Mouse (Mus musculus): Measurements from ENCODE around the gene Mxd4. TPM values are rescaled to one million over a fixed set of nuclear protein-coding genes. Genes with fewer than 3 reads are reported as not detected.

The Mxd4 gene
- total RNA-seq, 1 experiment = 14.2 TPM

DNA sequence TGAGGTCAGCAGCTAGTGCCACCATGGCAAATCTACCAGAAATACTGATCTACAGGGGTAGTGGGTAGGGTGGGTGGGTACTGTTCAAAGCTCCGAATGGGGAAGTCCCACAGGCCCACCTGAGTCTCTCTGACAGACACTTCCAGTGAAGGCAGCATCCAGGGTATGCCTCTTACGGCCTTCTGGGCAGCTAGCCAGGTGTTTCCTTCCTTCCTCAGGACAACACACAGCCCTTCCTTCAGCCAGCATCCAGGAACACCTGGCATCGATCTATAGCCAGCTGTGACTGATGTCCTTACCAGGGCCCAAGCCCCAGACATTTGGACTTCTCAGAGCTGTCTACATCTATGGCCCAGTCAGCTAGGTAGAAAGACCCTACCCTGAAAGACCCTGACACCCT is 5.0 kb downstream of the Mxd4 start:
- no peak for DNase-seq (ENCODE audit: low read depth, low spot score)
- no peak overlapping the region for H3K4me3 ChIP-seq (ENCODE audit: insufficient read depth in 1 of 2, low read depth in 1 of 2, low read length in 2 of 2, poor library complexity in 1 of 2, severe bottlenecking in 1 of 2)
- H3K9me3 ChIP-seq (ENCODE audit: control insufficient read depth, insufficient read depth, low read depth, low read length) = no peaks in the 10 kb centered on the region
- no peak overlapping the region for H3K27ac ChIP-seq (ENCODE audit: insufficient read depth, low read depth, low read length, poor library complexity, severe bottlenecking)
- no peaks in the 10 kb centered on the region for H3K36me3 ChIP-seq (ENCODE audit: control insufficient read depth, insufficient read depth, low read length, poor library complexity, severe bottlenecking)
- peaks cover 0 to 3% of the 10 kb centered on the region in 2 experiments; a peak in 1 of 4 replicates for H3K4me1 ChIP-seq (ENCODE audit: control insufficient read depth in 2 of 2, insufficient read depth in 2 of 2, low read length in 2 of 2, poor library complexity in 1 of 2)
- TF ChIP-seq HCFC1 (IDR thresholded peaks at IDR 0.05; ENCODE audit: borderline replicate concordance, insufficient read depth, low read length) = no peak
- TF ChIP-seq ZC3H11A (IDR thresholded peaks at IDR 0.05; ENCODE audit: borderline replicate concordance, low read depth, low read length) = no peak
- TF ChIP-seq ZNF384 (IDR thresholded peaks at IDR 0.05; ENCODE audit: low read depth, low read length) = no peak
- no peak for TF ChIP-seq MAFK (IDR thresholded peaks at IDR 0.05; ENCODE audit: insufficient read depth, low read depth, low read length)
- no peak for TF ChIP-seq CHD2 (IDR thresholded peaks at IDR 0.05; ENCODE audit: low read depth, low read length)
- in situ Hi-C loops (cut with MboI; ENCODE audit: low sequenced_read_pairs in 2 of 2, unreplicated experiment in 2 of 2) = no loop called here
- no peak overlapping the region for H3K9ac ChIP-seq (ENCODE audit: insufficient read depth, low read depth, low read length, poor library complexity, severe bottlenecking)

DNA sequence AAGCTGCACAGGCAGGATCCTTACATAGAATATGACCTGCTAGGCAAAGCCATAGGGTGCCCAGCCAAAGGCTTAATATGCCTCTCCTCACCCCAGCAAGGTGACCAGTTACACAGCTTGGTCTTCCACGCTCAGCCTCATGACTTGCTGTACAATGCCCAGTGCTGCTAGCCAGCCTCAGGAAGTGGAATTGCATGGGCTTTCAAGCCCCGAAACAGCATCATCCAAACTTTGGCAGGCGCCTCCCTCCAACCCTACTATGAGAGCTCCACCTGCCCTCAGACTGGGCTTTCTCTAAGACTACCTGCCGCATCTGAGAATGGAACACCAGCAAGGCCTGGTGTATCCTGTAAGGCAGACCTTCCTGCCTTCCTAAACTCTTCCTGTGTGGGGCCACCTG is 9.7 kb downstream of the Mxd4 start:
- peaks cover 0 to 16% of the 10 kb centered on the region in 2 experiments; a peak in 2 of 4 replicates for H3K4me1 ChIP-seq (ENCODE audit: control insufficient read depth in 2 of 2, insufficient read depth in 2 of 2, low read length in 2 of 2, poor library complexity in 1 of 2)
- TF ChIP-seq MAFK (IDR thresholded peaks at IDR 0.05; ENCODE audit: insufficient read depth, low read depth, low read length) = no peak
- no peak for TF ChIP-seq ZNF384 (IDR thresholded peaks at IDR 0.05; ENCODE audit: low read depth, low read length)
- H3K9ac ChIP-seq (ENCODE audit: insufficient read depth, low read depth, low read length, poor library complexity, severe bottlenecking) = no peak overlapping the region
- in situ Hi-C loops (cut with MboI; ENCODE audit: low sequenced_read_pairs in 2 of 2, unreplicated experiment in 2 of 2) = no loop called here
- DNase-seq (ENCODE audit: low read depth, low spot score) = no peak
- H3K4me3 ChIP-seq (ENCODE audit: insufficient read depth in 1 of 2, low read depth in 1 of 2, low read length in 2 of 2, poor library complexity in 1 of 2, severe bottlenecking in 1 of 2) = no peak overlapping the region
- H3K27ac ChIP-seq (ENCODE audit: insufficient read depth, low read depth, low read length, poor library complexity, severe bottlenecking) = no peak overlapping the region
- H3K9me3 ChIP-seq (ENCODE audit: control insufficient read depth, insufficient read depth, low read depth, low read length) = no peaks in the 10 kb centered on the region
- H3K36me3 ChIP-seq (ENCODE audit: control insufficient read depth, insufficient read depth, low read length, poor library complexity, severe bottlenecking) = no peaks in the 10 kb centered on the region

DNA sequence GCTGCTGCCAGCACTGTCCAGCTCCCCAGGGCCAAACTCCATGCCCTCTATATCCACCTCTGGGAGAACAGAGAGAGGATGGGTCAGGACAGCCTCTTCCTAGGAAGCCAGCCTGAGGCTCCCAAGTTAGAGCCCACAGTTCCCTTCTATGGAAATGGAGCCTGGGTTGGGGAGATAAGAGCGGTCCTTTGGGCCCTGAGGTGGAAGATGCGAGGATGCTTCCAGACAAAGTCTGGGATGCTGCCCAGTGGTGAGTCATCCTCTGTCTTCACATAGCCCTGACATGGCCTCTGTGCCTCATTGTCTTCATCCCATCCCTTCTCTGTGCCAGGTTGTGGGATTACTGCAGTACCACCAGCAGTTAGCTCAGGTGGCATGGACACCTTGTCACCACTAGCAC is 10.4 kb downstream of the Mxd4 start:
- DNase-seq (ENCODE audit: low read depth, low spot score) = no peak
- no peak overlapping the region for H3K27ac ChIP-seq (ENCODE audit: insufficient read depth, low read depth, low read length, poor library complexity, severe bottlenecking)
- no peak overlapping the region for H3K4me3 ChIP-seq (ENCODE audit: insufficient read depth in 1 of 2, low read depth in 1 of 2, low read length in 2 of 2, poor library complexity in 1 of 2, severe bottlenecking in 1 of 2)
- H3K9ac ChIP-seq (ENCODE audit: insufficient read depth, low read depth, low read length, poor library complexity, severe bottlenecking) = no peak overlapping the region
- no peaks in the 10 kb centered on the region for H3K9me3 ChIP-seq (ENCODE audit: control insufficient read depth, insufficient read depth, low read depth, low read length)
- in situ Hi-C loops (cut with MboI; ENCODE audit: low sequenced_read_pairs in 2 of 2, unreplicated experiment in 2 of 2) = no loop called here
- peaks cover 0 to 16% of the 10 kb centered on the region in 2 experiments; a peak in 2 of 4 replicates for H3K4me1 ChIP-seq (ENCODE audit: control insufficient read depth in 2 of 2, insufficient read depth in 2 of 2, low read length in 2 of 2, poor library complexity in 1 of 2)
- no peak for TF ChIP-seq HCFC1 (IDR thresholded peaks at IDR 0.05; ENCODE audit: borderline replicate concordance, insufficient read depth, low read length)
- TF ChIP-seq CHD2 (IDR thresholded peaks at IDR 0.05; ENCODE audit: low read depth, low read length) = no peak
- no peak for TF ChIP-seq MAFK (IDR thresholded peaks at IDR 0.05; ENCODE audit: insufficient read depth, low read depth, low read length)
- TF ChIP-seq ZNF384 (IDR thresholded peaks at IDR 0.05; ENCODE audit: low read depth, low read length) = no peak
- no peak for TF ChIP-seq ZC3H11A (IDR thresholded peaks at IDR 0.05; ENCODE audit: borderline replicate concordance, low read depth, low read length)
- no peaks in the 10 kb centered on the region for H3K36me3 ChIP-seq (ENCODE audit: control insufficient read depth, insufficient read depth, low read length, poor library complexity, severe bottlenecking)

DNA sequence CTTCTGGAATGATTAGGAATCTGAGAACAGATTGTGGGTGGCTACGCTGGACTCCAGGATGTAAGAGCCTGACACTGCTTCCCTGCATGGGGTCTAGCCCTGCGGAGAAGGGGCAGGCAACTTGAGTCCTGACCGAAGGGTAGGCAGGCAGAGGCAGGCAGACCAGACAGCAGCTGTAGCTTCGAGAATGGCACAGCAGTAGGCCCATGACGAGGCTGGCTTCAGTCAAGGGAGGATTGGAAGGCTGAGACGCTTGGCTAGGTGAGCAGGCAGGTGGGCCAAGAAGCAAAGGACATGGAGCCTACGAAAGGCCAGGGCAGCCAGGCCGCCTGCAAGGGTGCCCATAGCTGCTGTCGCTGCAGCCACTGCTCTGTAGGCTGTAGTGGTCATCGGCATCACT is 10.8 kb downstream of the Mxd4 start:
- no peaks in the 10 kb centered on the region for H3K36me3 ChIP-seq (ENCODE audit: control insufficient read depth, insufficient read depth, low read length, poor library complexity, severe bottlenecking)
- H3K27ac ChIP-seq (ENCODE audit: insufficient read depth, low read depth, low read length, poor library complexity, severe bottlenecking) = no peak overlapping the region
- H3K9me3 ChIP-seq (ENCODE audit: control insufficient read depth, insufficient read depth, low read depth, low read length) = no peaks in the 10 kb centered on the region
- H3K4me1 ChIP-seq (ENCODE audit: control insufficient read depth in 2 of 2, insufficient read depth in 2 of 2, low read length in 2 of 2, poor library complexity in 1 of 2) = peaks cover 0 to 16% of the 10 kb centered on the region in 2 experiments; a peak in 2 of 4 replicates
- TF ChIP-seq ZC3H11A (IDR thresholded peaks at IDR 0.05; ENCODE audit: borderline replicate concordance, low read depth, low read length) (no peak), CHD2 (IDR thresholded peaks at IDR 0.05; ENCODE audit: low read depth, low read length) (no peak)
- DNase-seq (ENCODE audit: low read depth, low spot score) = no peak
- H3K4me3 ChIP-seq (ENCODE audit: insufficient read depth in 1 of 2, low read depth in 1 of 2, low read length in 2 of 2, poor library complexity in 1 of 2, severe bottlenecking in 1 of 2) = no peak overlapping the region
- no peak overlapping the region for H3K9ac ChIP-seq (ENCODE audit: insufficient read depth, low read depth, low read length, poor library complexity, severe bottlenecking)
- in situ Hi-C loops (cut with MboI; ENCODE audit: low sequenced_read_pairs in 2 of 2, unreplicated experiment in 2 of 2) = no loop called here

DNA sequence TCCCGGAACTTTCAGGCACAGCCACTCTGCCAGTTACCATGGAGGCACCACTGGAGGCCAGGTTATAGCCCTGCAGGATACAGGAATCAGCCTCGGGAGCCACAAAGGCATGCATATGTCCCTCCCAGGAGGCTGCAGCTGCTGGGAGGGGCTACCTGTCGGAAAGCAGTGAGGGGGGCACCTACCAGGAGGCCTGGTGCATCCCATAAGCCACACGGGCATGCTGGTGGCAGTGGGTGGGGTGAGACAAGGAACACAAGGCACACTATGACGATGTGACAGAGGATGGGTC is 12.2 kb downstream of the Mxd4 start:
- TF ChIP-seq ZNF384 (IDR thresholded peaks at IDR 0.05; ENCODE audit: low read depth, low read length) (no peak), MAFK (IDR thresholded peaks at IDR 0.05; ENCODE audit: insufficient read depth, low read depth, low read length) (no peak), CHD2 (IDR thresholded peaks at IDR 0.05; ENCODE audit: low read depth, low read length) (no peak), ZC3H11A (IDR thresholded peaks at IDR 0.05; ENCODE audit: borderline replicate concordance, low read depth, low read length) (no peak), HCFC1 (IDR thresholded peaks at IDR 0.05; ENCODE audit: borderline replicate concordance, insufficient read depth, low read length) (no peak)
- no peak for DNase-seq (ENCODE audit: low read depth, low spot score)
- H3K27ac ChIP-seq (ENCODE audit: insufficient read depth, low read depth, low read length, poor library complexity, severe bottlenecking) = no peak overlapping the region; the same call in 1 of the 2 replicates
- in situ Hi-C loops (cut with MboI; ENCODE audit: low sequenced_read_pairs in 2 of 2, unreplicated experiment in 2 of 2) = no loop called here
- no peaks in the 10 kb centered on the region for H3K36me3 ChIP-seq (ENCODE audit: control insufficient read depth, insufficient read depth, low read length, poor library complexity, severe bottlenecking)
- peaks cover 0 to 20% of the 10 kb centered on the region in 2 experiments; a peak in 2 of 4 replicates for H3K4me1 ChIP-seq (ENCODE audit: control insufficient read depth in 2 of 2, insufficient read depth in 2 of 2, low read length in 2 of 2, poor library complexity in 1 of 2)
- H3K4me3 ChIP-seq (ENCODE audit: insufficient read depth in 1 of 2, low read depth in 1 of 2, low read length in 2 of 2, poor library complexity in 1 of 2, severe bottlenecking in 1 of 2) = no peak overlapping the region
- no peak overlapping the region for H3K9ac ChIP-seq (ENCODE audit: insufficient read depth, low read depth, low read length, poor library complexity, severe bottlenecking)
- H3K9me3 ChIP-seq (ENCODE audit: control insufficient read depth, insufficient read depth, low read depth, low read length) = no peaks in the 10 kb centered on the region

Data from ES-E14 (cell line).